Mouse (Mus musculus) right cerebral cortex, postnatal 36 days (tissue): ENCODE measurements at regions not wholly inside any gene's neighbourhood (a gene's known extent, or its start where the extent isn't known, plus 50 kb on each side); places are given as distances from the start of the nearest gene placed in this dataset.

Experiments
- DNase-seq, 2 experiments: peaks; one replicate each; pipeline ENCODE4 v3.0.0; 2022; ENCODE audit warnings: low spot score in 2 of 2, mixed read lengths in 1 of 2

DNA sequence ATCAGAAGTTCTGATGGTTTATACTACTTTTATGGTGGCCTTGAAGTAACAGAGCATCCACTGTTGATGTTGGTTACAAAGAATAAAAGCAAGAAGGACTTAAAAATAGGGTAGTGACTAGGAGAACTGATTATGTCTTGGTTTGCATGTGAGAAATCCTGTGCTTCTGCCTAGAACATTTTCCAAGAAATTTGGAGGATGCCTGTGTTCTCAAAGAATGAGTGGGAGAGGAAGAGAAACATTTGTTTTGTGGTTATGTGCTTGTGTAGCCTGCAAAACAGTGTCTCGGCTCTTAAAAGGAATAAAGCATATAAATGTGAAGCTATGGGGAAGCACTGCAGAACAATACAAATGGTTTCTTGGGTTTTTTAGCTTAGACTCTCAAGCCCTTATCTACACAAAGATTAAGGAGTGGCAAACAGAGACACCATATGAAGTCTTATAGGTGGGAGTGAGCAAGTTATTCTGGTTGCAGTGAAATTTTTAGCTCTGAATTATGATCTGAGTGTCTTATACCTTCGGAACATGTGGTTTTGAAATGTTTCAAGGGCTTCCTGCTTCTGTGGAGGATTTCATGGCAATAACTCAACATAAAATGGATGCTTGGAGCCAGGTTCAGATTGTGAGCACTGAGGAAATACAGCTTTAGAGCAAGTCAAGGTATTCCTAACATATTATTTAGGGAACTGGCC, 372.1 kb upstream of the Man1a start:
- DNase-seq, result peak in 1 of 2 experiments; percentile 4

DNA sequence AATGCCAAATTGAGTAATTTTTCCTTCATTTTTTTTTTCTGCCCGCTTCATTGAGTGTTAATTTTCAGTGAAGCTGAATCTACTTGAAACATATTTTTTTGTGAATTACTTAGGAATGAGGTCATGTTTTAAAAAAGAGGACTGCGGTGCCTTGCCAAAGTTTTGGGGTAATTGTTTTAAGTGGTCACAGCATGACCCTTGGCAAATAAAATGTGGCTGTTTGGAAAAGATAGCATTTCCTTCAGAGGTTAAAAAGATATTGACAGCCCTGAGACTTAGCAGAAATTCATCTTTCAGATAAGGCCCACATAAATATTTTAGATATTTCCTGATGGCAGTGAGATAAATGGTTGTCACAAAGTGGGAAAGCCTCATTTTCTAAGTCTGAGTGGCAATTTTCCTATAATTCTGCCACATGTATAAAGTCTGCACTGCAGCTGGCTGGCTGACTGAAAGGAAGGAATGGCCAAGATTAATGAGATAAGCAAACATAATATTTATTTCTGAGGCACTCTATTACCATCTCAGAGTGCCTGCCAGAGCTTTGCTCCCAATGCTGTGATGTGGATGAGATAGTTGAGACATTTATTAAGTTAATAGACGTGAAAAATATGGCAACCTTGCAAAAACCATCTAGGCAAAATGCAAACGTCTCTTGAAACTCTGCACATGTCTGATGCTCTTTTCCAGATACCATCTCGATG, 327.0 kb upstream of the Man1a start:
- DNase-seq, result no peak

DNA sequence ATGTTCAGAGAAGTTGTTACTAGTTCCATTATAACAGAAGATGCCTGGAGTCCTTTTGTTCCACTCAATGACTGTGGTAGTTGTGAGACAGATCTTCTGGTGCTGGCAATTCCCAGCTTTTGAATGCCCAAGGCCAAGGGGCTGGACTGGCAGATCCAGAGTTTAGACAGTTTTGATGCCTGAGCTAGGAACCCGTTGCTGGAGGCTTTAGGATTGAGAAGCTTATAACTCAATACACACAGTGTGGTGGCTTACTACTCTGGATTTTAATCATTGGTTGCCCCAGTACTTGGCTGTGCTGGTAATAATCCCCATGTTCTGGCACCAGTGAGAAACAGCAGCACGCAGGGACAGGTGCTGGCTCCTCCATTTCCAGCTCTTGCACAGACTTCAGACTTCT, 307.3 kb upstream of the Man1a start:
- no peak for DNase-seq

DNA sequence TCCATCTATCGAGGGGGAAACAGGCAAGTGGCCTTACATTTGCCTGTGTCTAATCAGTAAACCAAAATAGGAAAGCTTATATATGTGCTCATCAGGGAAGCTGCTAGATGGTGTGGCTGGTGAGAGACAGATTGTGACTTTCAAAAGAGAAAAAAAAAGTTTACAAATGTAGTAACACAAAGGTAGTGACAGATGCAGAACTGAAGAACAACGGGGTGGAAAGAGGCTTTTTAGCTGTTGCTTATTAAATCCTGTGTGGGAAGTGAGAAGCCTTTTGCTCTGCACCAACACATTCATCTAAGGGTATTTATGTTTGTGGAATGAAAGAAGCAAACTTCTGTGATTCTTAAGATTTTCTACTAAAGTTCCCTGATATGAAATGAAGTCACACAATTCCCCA, 305.1 kb upstream of the Man1a start:
- DNase-seq, result peak; percentile 4 to 12

DNA sequence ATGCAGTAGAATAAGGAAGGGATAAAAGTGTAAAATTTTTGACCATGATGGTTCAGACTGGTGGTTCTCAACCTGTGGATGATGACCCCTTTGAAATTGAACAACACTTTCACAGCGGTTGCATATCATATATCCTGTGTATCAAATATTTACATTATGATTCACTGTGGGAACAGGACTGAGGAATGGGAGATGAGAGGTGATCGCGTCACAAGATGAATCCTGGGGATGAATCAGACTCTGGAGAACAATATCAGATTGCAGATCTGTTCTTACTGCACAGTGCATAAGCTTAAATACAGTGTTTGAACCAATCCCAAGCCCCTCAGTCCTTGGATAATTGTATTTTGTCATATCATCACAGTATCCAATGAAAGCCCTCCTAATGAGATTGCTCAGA, 292.7 kb upstream of the Man1a start:
- DNase-seq, result no peak

DNA sequence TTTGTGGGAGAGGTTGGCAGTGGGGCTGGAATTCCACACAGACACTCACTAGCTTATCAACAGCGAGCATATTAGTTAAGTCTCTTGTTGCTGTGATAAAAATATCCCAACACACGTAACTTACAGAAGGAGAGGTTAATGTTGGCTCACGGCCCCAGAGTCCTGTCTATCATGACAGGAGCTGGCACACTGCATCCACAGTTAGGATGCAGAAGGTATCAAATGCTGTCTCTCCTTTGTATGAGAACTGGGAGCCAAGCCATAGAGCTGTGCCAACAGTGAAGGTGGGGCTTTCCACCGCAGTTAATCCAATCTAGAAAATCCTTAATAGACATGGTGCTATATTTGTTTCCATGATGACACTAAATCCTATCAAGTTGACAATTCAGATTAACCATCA, 288.9 kb upstream of the Man1a start:
- DNase-seq, result no peak

DNA sequence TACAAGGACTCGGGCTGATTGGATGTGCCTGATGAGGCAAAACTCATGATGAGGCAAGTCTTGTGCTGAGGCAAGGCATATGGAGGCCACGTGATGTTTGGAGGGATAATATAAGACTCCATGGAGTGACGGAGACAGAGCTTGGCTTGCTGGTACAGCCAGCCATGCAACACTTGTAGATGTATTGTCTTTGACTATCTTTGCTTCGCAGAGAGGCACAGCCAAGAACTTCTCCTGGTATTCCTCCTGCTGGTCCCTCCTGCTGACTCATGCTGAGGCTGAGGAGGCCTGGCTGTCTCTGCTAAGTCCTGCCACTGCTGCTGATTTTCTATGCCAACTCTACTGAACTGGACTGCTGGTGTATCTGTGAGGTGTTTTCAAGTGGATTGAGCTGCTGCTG, 260.8 kb upstream of the Man1a start:
- no peak for DNase-seq
